Mouse (Mus musculus): ENCODE results near the gene Rps28.
"Not testable (repeated sequence)": the region's sequence is repeated elsewhere in the genome, so short reads cannot be mapped to it uniquely, and the experiment has no call there.

Gene Rps28

DNA sequence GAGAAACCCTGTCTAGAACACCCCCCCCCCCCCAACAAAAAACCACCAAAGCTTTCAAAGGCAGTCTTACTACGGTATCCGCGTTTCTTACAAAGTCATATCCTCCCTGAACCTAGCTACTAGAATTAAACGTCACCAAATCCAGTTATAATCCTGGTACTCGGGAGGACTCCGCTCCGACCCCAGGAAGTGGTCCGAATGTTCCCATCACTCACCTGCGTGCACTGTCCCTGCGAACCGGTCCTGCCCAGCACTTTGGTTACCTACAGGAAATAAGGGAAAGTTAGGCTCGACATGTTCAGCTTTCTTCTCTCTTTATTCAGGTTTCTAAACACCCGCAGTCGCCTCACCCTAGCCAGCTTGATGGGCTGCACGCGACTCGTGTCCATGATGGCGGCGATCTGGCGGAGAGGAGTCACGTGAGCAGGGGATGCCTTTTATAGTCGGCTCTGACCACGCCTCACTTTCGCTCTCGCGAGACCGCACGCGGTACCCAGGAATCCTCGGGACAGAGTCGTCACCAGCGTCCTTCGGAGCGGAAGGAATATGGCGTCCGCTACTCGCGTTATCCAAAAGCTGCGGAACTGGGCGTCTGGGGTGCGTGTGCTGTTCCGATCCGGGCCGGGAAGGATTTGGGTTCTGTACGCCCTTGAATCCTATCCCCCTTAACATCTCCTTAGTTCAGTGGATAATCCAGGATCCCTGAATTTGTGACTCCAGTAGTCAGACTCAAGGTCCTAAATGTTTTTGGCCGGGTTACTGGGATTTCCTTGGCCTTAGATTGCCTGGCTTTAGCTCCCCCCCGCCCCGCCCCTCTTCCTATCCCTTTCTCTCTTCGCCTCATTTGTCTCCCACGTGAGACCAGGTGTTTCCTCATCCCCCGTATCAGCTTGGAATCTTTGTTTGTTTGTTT, at the start of gene Rps28, which contains the start of gene Ndufa7:
Gene Rps28 (minus strand): TSS at position 479 of the 913 bp plus-strand sequence.
Gene Ndufa7 (plus strand): TSS at position 489 of the 913 bp plus-strand sequence.
- peak; percentile 99 for DNase-seq (ENCODE audit: low spot score in 2 of 2)

DNA sequence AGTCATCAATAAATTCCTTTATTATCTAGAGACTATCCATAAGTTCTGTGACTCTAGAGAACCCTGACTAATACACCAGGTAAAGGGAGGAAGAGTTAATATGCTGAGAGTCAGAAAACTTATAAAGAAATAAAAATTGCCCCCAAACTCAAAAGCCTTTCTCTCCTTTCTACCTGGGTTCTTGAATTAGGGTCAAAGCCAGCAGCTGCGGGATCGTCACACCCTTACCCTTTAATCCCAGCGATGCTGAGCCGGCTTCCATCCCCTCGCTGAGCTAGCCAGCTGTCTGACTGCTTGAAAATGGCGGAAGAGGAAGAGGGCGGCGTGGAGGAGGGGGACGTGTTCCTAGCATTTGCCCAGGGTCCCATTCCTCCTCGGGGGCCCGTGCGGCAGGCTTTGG, 49.2 kb upstream of the Rps28 start, which contains the start of gene Gm7029:
Gene Gm7029 (plus strand): TSS at position 301 of the 400 bp plus-strand sequence.
- not testable (repeated sequence) for DNase-seq (ENCODE audit: low spot score in 2 of 2)

GRCm38 (mm10) chr17:33865330-33866030, 41.1 kb upstream of the Rps28 start:
- DNase-seq (ENCODE audit: low spot score in 2 of 2): peak; percentile 87 to 88

DNA sequence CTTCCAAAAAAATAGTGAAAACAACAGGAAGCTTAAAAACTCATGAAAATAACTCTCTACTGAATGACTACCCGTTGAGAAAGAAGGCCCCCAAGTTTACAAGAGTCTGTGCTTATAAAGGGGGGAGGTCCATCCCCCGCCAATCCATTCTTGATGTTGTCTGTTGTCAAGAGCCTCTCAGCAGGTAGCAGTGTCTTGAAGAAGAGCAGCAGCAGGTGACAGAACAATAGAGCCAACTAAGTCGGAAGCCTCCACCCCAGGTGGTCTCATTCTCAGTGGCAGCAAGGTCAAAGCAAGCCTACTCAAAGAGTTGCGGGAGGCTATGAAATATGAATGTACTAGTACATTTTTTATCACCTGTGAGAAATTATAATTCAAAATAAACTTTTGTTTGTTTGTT, 33.5 kb upstream of the Rps28 start:
- no peak for DNase-seq (ENCODE audit: low spot score in 2 of 2)

- DNase-seq (ENCODE audit: low spot score in 2 of 2): no peak
Observed at GRCm38 (mm10) chr17:33851331-33851730, 27.0 kb upstream of the Rps28 start.

- DNase-seq (ENCODE audit: low spot score in 2 of 2): no peak
Observed at GRCm38 (mm10) chr17:33848139-33848538, 23.8 kb upstream of the Rps28 start.

GRCm38 (mm10) chr17:33844196-33844595, 19.8 kb upstream of the Rps28 start:
- no peak for DNase-seq (ENCODE audit: low spot score in 2 of 2)

DNA sequence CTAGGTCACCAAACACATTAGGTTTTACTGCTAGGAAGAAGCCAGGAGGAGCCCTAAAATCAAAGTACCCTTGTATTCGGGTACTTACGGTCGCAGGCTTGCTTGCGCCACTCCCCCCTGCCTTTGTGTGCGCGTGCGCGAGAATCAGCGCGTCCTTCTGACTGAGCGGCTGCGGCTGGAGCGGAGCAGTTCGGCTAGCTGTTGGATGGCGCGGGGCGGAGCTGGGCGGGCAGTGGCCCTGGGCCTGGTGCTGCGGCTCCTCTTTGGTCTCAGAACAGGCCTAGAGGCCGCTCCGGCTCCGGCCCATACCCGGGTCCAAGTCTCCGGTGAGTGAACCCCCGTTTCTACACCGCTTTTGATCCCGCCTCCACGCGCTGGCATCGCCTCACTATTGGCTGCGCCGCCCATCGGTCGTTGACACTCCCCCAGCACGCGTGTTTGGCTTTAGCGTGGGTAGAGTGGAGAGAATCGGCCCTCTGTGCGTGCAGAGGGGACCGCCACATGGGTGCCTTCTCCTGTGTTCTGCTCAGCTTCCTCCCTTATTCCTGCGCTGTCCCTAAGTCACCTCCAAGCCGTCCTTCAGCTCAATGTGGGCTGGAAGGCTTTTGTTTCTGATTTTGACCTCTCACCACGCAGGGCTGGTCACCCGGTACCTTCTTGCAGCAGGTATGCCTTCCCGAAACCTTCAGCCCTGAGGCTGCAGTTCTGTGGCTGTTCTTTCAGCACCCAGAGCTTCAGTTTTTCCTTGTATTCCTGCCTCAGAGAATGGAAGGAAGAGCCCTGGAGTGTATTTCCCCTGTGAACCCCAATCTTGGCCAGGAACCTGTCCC, 18.8 kb upstream of the Rps28 start, which contains the start of gene Cd320:
Gene Cd320 (plus strand): TSS at position 126 of the 830 bp plus-strand sequence.
- peak; percentile 94 to 96 for DNase-seq (ENCODE audit: low spot score in 2 of 2)

- no peak for DNase-seq (ENCODE audit: low spot score in 2 of 2)
Observed at GRCm38 (mm10) chr17:33829561-33829960, 5.2 kb upstream of the Rps28 start.

DNA sequence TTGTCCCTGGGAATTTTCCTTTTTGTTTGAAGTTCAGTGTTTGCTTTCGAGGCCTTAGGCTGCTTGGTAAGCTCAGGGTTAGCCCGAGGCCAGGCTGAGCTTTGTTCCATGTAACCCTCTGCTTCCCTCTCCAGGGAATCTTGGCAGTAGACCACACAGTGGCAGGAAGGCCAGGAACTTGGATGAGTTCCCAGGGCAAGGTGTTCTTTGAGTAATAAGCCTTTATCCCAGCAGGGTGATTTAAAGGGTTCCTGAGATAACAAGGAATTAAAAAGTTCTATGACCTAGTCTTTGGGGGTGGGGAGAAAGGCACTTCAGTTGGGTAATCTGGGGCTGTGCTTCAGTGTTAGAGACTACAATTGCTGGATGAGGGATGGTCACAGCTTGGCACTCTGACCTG, 4.5 kb upstream of the Rps28 start:
- no peak for DNase-seq (ENCODE audit: low spot score in 2 of 2)

GRCm38 (mm10) chr17:33826850-33827249, 2.5 kb upstream of the Rps28 start:
- DNase-seq (ENCODE audit: low spot score in 2 of 2): peak; percentile 75 to 79

DNA sequence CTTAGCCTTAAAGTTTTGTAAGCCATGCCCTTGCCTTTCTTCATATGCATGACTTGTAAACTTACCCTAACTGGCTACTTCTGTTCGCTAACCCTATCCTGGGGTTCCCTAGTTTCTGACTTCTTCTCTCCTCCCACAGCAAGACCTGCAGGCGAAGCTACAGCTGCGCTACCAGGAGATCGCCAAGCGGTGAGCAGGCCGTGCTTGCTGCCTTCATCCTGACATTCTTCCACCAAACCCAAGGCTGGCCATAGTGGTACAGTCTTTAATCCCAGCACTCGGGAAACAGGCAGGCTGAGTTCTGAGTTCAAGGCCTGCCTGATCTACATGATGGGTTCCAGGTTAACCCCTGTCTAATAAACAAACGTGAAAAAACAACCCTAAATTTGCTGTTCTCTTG, 1.1 kb upstream of the Rps28 start:
- DNase-seq (ENCODE audit: low spot score in 2 of 2): no peak

DNA sequence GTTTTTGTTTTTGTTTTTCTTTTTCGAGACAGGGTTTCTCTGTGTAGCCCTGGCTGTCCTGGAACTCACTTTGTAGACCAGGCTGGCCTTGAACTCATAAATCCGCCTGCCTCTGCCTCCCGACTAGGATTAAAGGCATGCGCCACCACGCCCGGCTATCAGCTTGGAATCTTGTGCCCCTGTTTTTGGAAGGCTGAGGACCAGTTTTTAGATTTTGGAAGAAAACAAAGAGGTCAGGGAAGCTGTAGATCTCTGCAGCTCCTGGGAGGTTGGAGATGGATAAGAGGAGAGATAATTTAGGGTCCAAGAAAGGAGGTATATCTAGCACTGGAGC, 602 bp upstream of the Rps28 start:
- DNase-seq (ENCODE audit: low spot score in 2 of 2): not testable (repeated sequence)

DNA sequence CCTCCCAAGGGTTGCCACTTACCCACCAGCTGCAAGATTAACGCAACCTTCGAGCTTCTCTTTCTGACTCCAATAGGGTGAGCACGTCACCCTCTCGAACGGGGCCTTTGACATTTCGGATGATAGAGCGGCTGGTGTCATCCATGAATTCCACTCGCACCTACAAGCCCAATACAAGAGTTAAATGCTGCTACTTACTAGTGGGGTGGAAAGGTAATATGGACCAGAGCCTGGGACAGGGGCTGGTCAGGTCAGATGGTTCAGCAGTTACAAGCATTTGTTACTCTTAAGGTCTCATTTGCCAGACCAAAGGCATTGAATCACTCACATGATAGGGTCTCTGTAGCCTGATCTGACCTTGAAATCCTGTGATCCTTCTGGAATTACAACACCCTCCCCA, 1.2 kb downstream of the Rps28 start:
- DNase-seq (ENCODE audit: low spot score in 2 of 2): not testable (repeated sequence)

GRCm38 (mm10) chr17:33822436-33822959, 1.9 kb downstream of the Rps28 start:
- DNase-seq (ENCODE audit: low spot score in 2 of 2): no peak

DNA sequence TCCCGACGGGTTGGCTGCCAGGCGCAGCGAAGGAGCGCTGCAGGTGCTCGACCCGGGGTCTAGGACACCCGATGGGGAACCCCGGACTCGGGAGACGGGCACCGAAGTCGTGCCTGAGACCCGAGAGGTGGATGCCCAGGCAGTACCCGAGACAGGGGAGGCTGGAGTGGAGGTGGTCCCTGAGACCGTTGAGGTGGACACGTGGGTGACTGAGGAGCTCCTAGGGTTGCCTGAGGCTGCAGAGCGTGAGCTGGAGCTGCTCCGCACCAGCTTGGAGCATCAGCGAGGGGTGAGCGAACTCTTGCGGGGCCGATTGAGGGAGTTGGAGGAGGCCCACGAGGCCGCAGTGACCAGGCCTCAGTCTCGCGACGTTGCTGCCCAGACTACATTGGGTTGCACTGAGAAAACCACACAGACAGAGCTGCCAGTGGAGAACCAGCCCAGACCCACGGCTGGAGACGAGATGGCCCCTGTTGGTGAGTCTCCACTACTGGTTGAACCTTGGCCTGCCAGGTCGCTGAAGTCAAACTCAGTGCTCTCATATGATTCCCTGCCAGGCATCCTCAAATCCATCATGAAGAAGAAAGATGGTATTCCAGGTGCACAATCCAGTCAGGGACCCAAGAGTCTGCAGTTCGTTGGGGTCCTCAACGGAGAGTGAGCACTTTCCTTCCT, 6.3 kb downstream of the Rps28 start:
- DNase-seq (ENCODE audit: low spot score in 2 of 2): no peak

DNA sequence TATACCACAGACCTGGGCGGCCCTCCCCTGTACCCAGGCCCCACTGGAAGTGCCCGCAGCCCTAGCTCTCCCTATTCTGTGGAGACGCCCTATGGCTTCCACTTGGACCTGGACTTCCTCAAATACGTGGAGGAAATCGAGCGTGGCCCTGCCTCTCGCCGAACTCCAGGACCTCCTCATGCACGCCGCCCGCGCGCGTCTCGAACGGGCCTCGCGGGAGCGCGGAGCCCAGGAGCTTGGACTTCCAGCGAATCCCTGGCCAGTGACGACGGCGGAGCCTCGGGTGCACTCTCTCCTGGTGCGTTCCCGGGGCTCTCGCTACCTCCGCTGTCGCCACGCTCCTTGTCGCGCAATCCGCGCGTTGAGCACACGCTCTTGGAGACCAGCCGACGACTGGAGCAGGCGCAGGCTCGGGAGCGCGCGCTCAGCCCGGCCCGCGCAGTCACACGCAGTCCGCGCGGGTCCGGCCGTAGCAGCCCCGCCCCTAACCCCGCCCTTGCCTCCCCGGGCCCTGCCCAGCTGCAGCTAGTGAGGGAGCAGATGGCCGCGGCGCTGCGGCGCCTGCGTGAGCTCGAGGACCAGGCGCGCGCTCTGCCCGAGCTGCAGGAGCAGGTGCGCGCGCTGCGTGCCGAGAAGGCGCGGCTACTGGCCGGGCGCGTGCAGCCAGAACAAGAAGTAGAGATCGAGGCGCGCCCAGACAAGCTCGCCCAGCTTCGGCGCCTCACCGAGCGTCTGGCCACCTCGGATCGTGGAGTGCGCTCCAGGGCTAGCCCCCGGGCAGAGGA, 7.0 kb downstream of the Rps28 start:
- DNase-seq (ENCODE audit: low spot score in 2 of 2): peak; percentile 87 to 91

GRCm38 (mm10) chr17:33816612-33817011, 7.8 kb downstream of the Rps28 start:
- no peak for DNase-seq (ENCODE audit: low spot score in 2 of 2)

GRCm38 (mm10) chr17:33815399-33815798, 9.0 kb downstream of the Rps28 start:
- DNase-seq (ENCODE audit: low spot score in 2 of 2): no peak

GRCm38 (mm10) chr17:33812990-33813389, 11.4 kb downstream of the Rps28 start:
- DNase-seq (ENCODE audit: low spot score in 2 of 2): no peak
